35 mouse cellular contexts compared by ENCODE assay signal in the genomic region with DNA sequence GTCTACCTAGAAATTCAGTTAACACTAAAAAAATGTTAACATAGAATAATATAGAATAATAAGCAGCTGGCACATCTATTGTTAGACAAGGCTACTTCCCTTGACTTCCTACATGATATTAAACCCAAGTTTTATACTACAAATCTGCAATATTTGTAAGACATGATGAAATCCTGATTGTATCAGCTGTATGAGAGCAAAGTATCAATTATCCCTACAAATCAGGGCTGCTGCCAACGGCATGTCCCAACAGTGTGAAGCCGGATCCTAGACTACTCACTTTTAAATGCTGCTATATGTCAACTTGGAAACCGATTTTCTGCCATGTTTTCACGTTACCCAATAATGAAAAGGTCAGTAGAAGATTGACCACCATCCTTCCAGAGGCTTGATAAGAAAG.
"Had no signal": no experiment of that assay in that cellular context is flagged by ENCODE, and none has a peak within 500 bp of the region (broad histone marks: within the 10 kb centered on the region; RNA-seq: fewer than 3 reads in every experiment).

No protein-coding gene starts in this region.

- H3K4me3 ChIP-seq: heart, embryonic 12.5 days; heart, embryonic 13.5 days; heart, embryonic 15.5 days; hindbrain, embryonic 10.5 days; hindbrain, embryonic 12.5 days; hindbrain, embryonic 13.5 days; hindbrain, embryonic 15.5 days; intestine, embryonic 15.5 days; kidney, embryonic 15.5 days; layer of hippocampus, adult 2 months; left cerebral cortex, adult 2 months had no signal

- H3K4me2 ChIP-seq: heart, embryonic 11.5 days; heart, embryonic 12.5 days; heart, embryonic 13.5 days; heart, embryonic 15.5 days; hindbrain, embryonic 12.5 days; hindbrain, embryonic 13.5 days; hindbrain, embryonic 14.5 days; hindbrain, embryonic 15.5 days; intestine, embryonic 15.5 days; kidney, embryonic 15.5 days had no signal

- H3K27me3 ChIP-seq: heart, embryonic 12.5 days; heart, embryonic 13.5 days; heart, embryonic 15.5 days; hindbrain, embryonic 12.5 days; hindbrain, embryonic 13.5 days; hindbrain, embryonic 15.5 days; intestine, embryonic 15.5 days; kidney, embryonic 15.5 days had no signal

- H3K36me3 ChIP-seq: heart, embryonic 12.5 days; heart, embryonic 13.5 days; heart, embryonic 15.5 days; hindbrain, embryonic 10.5 days; hindbrain, embryonic 12.5 days; hindbrain, embryonic 13.5 days; hindbrain, embryonic 15.5 days; intestine, embryonic 15.5 days; kidney, embryonic 15.5 days had no signal

- H3K9ac ChIP-seq: heart, embryonic 12.5 days; heart, embryonic 13.5 days; heart, embryonic 15.5 days; hindbrain, embryonic 12.5 days; hindbrain, embryonic 13.5 days; hindbrain, embryonic 14.5 days; hindbrain, embryonic 15.5 days; intestine, embryonic 15.5 days; kidney, embryonic 15.5 days had no signal

- H3K27ac ChIP-seq: heart, embryonic 13.5 days; heart, embryonic 15.5 days; hindbrain, embryonic 10.5 days; hindbrain, embryonic 12.5 days; hindbrain, embryonic 13.5 days; hindbrain, embryonic 14.5 days; hindbrain, embryonic 15.5 days; hindbrain, postnatal 0 days; intestine, embryonic 15.5 days; kidney, embryonic 15.5 days; kidney, postnatal 0 days; layer of hippocampus, adult 2 months; left cerebral cortex, adult 2 months had no signal

- H3K9me3 ChIP-seq: heart, embryonic 12.5 days; heart, embryonic 13.5 days; heart, embryonic 15.5 days; hindbrain, embryonic 10.5 days; hindbrain, embryonic 12.5 days; hindbrain, embryonic 13.5 days; hindbrain, embryonic 15.5 days; intestine, embryonic 15.5 days; kidney, embryonic 15.5 days had no signal

- DNase-seq: heart, postnatal 10 days; heart, postnatal 14 days; heart, postnatal 36 days; heart, postnatal 4 days; kidney, adult 11 months; kidney, adult 18-20 months; kidney, adult 2 months; kidney, adult 8-10 months; kidney, adult 9 months; kidney, postnatal 10 days; kidney, postnatal 14 days; kidney, postnatal 25 days; kidney, postnatal 36 days; kidney, postnatal 4 days; layer of hippocampus, adult 9-11 months; layer of hippocampus, postnatal 36 days had no signal

- ATAC-seq: hindbrain, embryonic 16.5 days; hindbrain, postnatal 0 days; inflammation-experienced regulatory T-cells, adult 6 months; intestine, embryonic 15.5 days; intestine, embryonic 16.5 days; intestine, postnatal 0 days had no signal

- H3K4me1 ChIP-seq: heart, embryonic 12.5 days; heart, embryonic 13.5 days; heart, embryonic 15.5 days; hindbrain, embryonic 10.5 days; hindbrain, embryonic 12.5 days; hindbrain, embryonic 13.5 days; hindbrain, embryonic 15.5 days; intestine, embryonic 15.5 days; kidney, embryonic 15.5 days had no signal
